Mouse (Mus musculus) testis, adult 2 months (tissue): Measurements from ENCODE around the gene Mrpl42. TPM values are rescaled to one million over a fixed set of nuclear protein-coding genes. Genes with fewer than 3 reads are reported as not detected.

Experiments
- H3K27ac ChIP-seq: fragments of 200-500 bp; 2 replicates; pipeline ENCODE4 v1.5.1; 2012; ENCODE audit warnings: low read depth, low read length; ENCODE audit not compliant: control insufficient read depth, insufficient read depth
- H3K27me3 ChIP-seq: fragments of 200-500 bp; 2 replicates; pipeline ENCODE4 v1.6.1; 2012; ENCODE audit warnings: mild to moderate bottlenecking, low read length, moderate library complexity; ENCODE audit not compliant: control insufficient read depth, insufficient read depth
- H3K36me3 ChIP-seq: fragments of 200-500 bp; 2 replicates; pipeline ENCODE4 v1.6.1; 2012; ENCODE audit warnings: mild to moderate bottlenecking, low read length; ENCODE audit not compliant: control insufficient read depth, insufficient read depth
- H3K4me1 ChIP-seq: fragments of 200-500 bp; 2 replicates; pipeline ENCODE4 v1.6.1; 2012; ENCODE audit warnings: low read length; ENCODE audit not compliant: control insufficient read depth, insufficient read depth
- H3K4me3 ChIP-seq: fragments of 200-500 bp; 2 replicates; pipeline ENCODE4 v1.5.1; 2012; ENCODE audit warnings: low read depth, mild to moderate bottlenecking, low read length, moderate library complexity, mixed read lengths; ENCODE audit not compliant: control insufficient read depth
- CTCF ChIP-seq: fragments of 200-500 bp; IDR thresholded peaks from 2 replicates; pipeline ENCODE4 v1.5.1; 2012; ENCODE audit warnings: low read depth, mild to moderate bottlenecking, inconsistent platforms, low read length, moderate library complexity; ENCODE audit not compliant: control insufficient read depth, insufficient read depth, insufficient replicate concordance
- POLR2A ChIP-seq: fragments of 200-500 bp; IDR thresholded peaks from 2 replicates; pipeline ENCODE4 v1.6.1; 2012; ENCODE audit warnings: low read depth, mild to moderate bottlenecking, inconsistent platforms, low read length, moderate library complexity; ENCODE audit not compliant: control insufficient read depth
- polyA plus RNA-seq: library from polyadenylated mRNA; depleted of rRNA; stranded (reverse); fragments of >200 nt; gene quantifications from 2 replicates; pipeline ENCODE4 v1.2.3, GENCODE M21; 2012

Mrpl42 gene
- polyA plus RNA-seq, 1 experiment = 64.5 TPM

GRCm38 (mm10) chr10:95456103-95456502 lies 45.6 kb downstream of the Mrpl42 start:
- peaks cover 2% of the 10 kb centered on the region for H3K4me1 ChIP-seq
- TF ChIP-seq CTCF (no peak), POLR2A (no peak)
- no peak overlapping the region for H3K4me3 ChIP-seq
- H3K27ac ChIP-seq = no peak overlapping the region
- H3K27me3 ChIP-seq = no peaks in the 10 kb centered on the region
- no peaks in the 10 kb centered on the region for H3K36me3 ChIP-seq

- no peak overlapping the region for H3K4me3 ChIP-seq
- H3K27ac ChIP-seq = no peak overlapping the region
- no peaks in the 10 kb centered on the region for H3K36me3 ChIP-seq
- no peak for TF ChIP-seq CTCF
- no peak for TF ChIP-seq POLR2A
- no peaks in the 10 kb centered on the region for H3K27me3 ChIP-seq
- peaks cover 2% of the 10 kb centered on the region for H3K4me1 ChIP-seq
These were observed 48.5 kb downstream of the Mrpl42 start for GRCm38 (mm10) chr10:95453282-95453681.

GRCm38 (mm10) chr10:95449033-95449432 lies 52.7 kb downstream of the Mrpl42 start:
- H3K27ac ChIP-seq = no peak overlapping the region
- no peak overlapping the region for H3K4me3 ChIP-seq
- no peaks in the 10 kb centered on the region for H3K27me3 ChIP-seq
- peaks cover 5% of the 10 kb centered on the region for H3K4me1 ChIP-seq
- H3K36me3 ChIP-seq = no peaks in the 10 kb centered on the region
- TF ChIP-seq CTCF = no peak
- TF ChIP-seq POLR2A = no peak

- H3K36me3 ChIP-seq = no peaks in the 10 kb centered on the region
- H3K4me1 ChIP-seq = peaks cover 4% of the 10 kb centered on the region
- H3K27ac ChIP-seq = no peak overlapping the region
- H3K27me3 ChIP-seq = no peaks in the 10 kb centered on the region
- H3K4me3 ChIP-seq = no peak overlapping the region
- no peak for TF ChIP-seq POLR2A
- no peak for TF ChIP-seq CTCF
These were observed 53.8 kb downstream of the Mrpl42 start for GRCm38 (mm10) chr10:95447954-95448353.

GRCm38 (mm10) chr10:95445104-95446056 lies 56.4 kb downstream of the Mrpl42 start:
- TF ChIP-seq POLR2A (no peak), CTCF (no peak)
- Histone ChIP-seq H3K4me3 (no peak overlapping the region), H3K4me1 (peaks cover 3% of the 10 kb centered on the region; the same call in 1 of the 2 replicates), H3K27ac (no peak overlapping the region), H3K27me3 (no peaks in the 10 kb centered on the region), H3K36me3 (no peaks in the 10 kb centered on the region)

- no peak overlapping the region for H3K27ac ChIP-seq
- no peak overlapping the region for H3K4me3 ChIP-seq
- no peaks in the 10 kb centered on the region for H3K27me3 ChIP-seq
- H3K4me1 ChIP-seq = no peaks in the 10 kb centered on the region
- H3K36me3 ChIP-seq = no peaks in the 10 kb centered on the region
- TF ChIP-seq CTCF = no peak
- no peak for TF ChIP-seq POLR2A
These were observed 59.4 kb downstream of the Mrpl42 start for GRCm38 (mm10) chr10:95442334-95442733.

- Histone ChIP-seq H3K4me3 (no peak overlapping the region), H3K27me3 (no peaks in the 10 kb centered on the region), H3K27ac (no peak overlapping the region), H3K36me3 (no peaks in the 10 kb centered on the region), H3K4me1 (no peaks in the 10 kb centered on the region)
- TF ChIP-seq POLR2A = no peak
- TF ChIP-seq CTCF = no peak
These were observed 61.2 kb downstream of the Mrpl42 start for GRCm38 (mm10) chr10:95440566-95440965.
